ENCODE assay signal across 9 mouse cellular contexts in genomic region chr5:110869242-110869669, GRCm38 (mm10). TPM values are rescaled to one million over a fixed set of nuclear protein-coding genes. Genes with fewer than 3 reads are reported as not detected.
A peak's percentile ranks its signal among the peaks of the same experiment; 100 is the strongest.
DNase-seq lines count a peak whose midpoint lies in the region; ATAC-seq and TF ChIP-seq lines count a peak whose summit lies in the region.
"Had no signal": no experiment of that assay in that cellular context is flagged by ENCODE, and none has a peak within 500 bp of the region (broad histone marks: within the 10 kb centered on the region; RNA-seq: fewer than 3 reads in every experiment).

No protein-coding gene starts in this region.

- H3K27me3 ChIP-seq in heart, embryonic 11.5 days (ENCODE audit: control insufficient read depth, insufficient read depth, low read length) = no peaks in the 10 kb centered on the region
- no peaks in the 10 kb centered on the region for H3K27me3 ChIP-seq in heart, embryonic 10.5 days (ENCODE audit: insufficient read depth, poor library complexity, severe bottlenecking)
- no peaks in the 10 kb centered on the region for H3K27me3 ChIP-seq in heart, embryonic 13.5 days (replicated peaks)
- no peaks in the 10 kb centered on the region for H3K27me3 ChIP-seq in midbrain, embryonic 16.5 days (ENCODE audit: control insufficient read depth, insufficient read depth, low read depth, low read length)
- H3K27me3 ChIP-seq in kidney, embryonic 15.5 days = no peaks in the 10 kb centered on the region
- no peaks in the 10 kb centered on the region for H3K27me3 ChIP-seq in liver, embryonic 12.5 days (replicated peaks)
- H3K27me3 ChIP-seq: CH12.LX had no signal

- peaks cover 3% of the 10 kb centered on the region; the same call in 1 of the 2 replicates for H3K36me3 ChIP-seq in heart, embryonic 11.5 days (ENCODE audit: control insufficient read depth, insufficient read depth, low read length)
- H3K36me3 ChIP-seq in heart, embryonic 10.5 days = peaks cover 54% of the 10 kb centered on the region
- H3K36me3 ChIP-seq in heart, embryonic 13.5 days = peaks cover 54% of the 10 kb centered on the region
- H3K36me3 ChIP-seq in midbrain, embryonic 16.5 days (ENCODE audit: control insufficient read depth, insufficient read depth, low read length) = no peaks in the 10 kb centered on the region
- peaks cover 70% of the 10 kb centered on the region for H3K36me3 ChIP-seq in kidney, embryonic 15.5 days
- H3K36me3 ChIP-seq in liver, embryonic 12.5 days = peaks cover 95% of the 10 kb centered on the region

- H3K4me3 ChIP-seq in heart, embryonic 11.5 days (ENCODE audit: low read depth, low read length) = no peak overlapping the region
- no peak overlapping the region for H3K4me3 ChIP-seq in heart, embryonic 10.5 days
- no peak overlapping the region for H3K4me3 ChIP-seq in heart, embryonic 13.5 days
- H3K4me3 ChIP-seq in midbrain, embryonic 16.5 days (ENCODE audit: low read depth, low read length) = no peak overlapping the region
- no peak overlapping the region for H3K4me3 ChIP-seq in kidney, embryonic 15.5 days (replicated peaks)
- no peak overlapping the region for H3K4me3 ChIP-seq in liver, embryonic 12.5 days

- DNase-seq in heart, embryonic 10.5 days (ENCODE audit: low spot score) = no peak
- DNase-seq in brain, embryonic 14.5 days (ENCODE audit: low read depth) = peak; percentile 77

- H3K4me2 ChIP-seq in heart, embryonic 11.5 days = no peak overlapping the region
- H3K4me2 ChIP-seq in heart, embryonic 13.5 days = no peak overlapping the region
- 0 out of 2 replicates have a peak overlapping the region, but pooled peaks have one; percentile 12 for H3K4me2 ChIP-seq in midbrain, embryonic 16.5 days (ENCODE audit: low read length)
- no peak overlapping the region for H3K4me2 ChIP-seq in kidney, embryonic 15.5 days
- H3K4me2 ChIP-seq in liver, embryonic 12.5 days = no peak overlapping the region

- 59% methylated on average over 8 of the region's 8 CpGs for WGBS in heart, embryonic 11.5 days (ENCODE audit: insufficient replicate concordance)
- 64% methylated on average over 8 of the region's 8 CpGs for WGBS in heart, embryonic 10.5 days
- 54% methylated on average over 8 of the region's 8 CpGs for WGBS in heart, embryonic 13.5 days
- 16% methylated on average over 8 of the region's 8 CpGs for WGBS in midbrain, embryonic 16.5 days
- 69% methylated on average over 8 of the region's 8 CpGs for WGBS in kidney, embryonic 15.5 days
- 75% methylated on average over 8 of the region's 8 CpGs for WGBS in liver, embryonic 12.5 days (ENCODE audit: insufficient replicate concordance)

- TF ChIP-seq POLR2A in brain, embryonic 14.5 days (IDR thresholded peaks at IDR 0.05; ENCODE audit: borderline replicate concordance, extremely low read depth, insufficient read depth, insufficient read length, poor library complexity, severe bottlenecking) = no peak

- peaks cover 5% of the 10 kb centered on the region; the same call in 1 of the 2 replicates for H3K4me1 ChIP-seq in heart, embryonic 11.5 days (ENCODE audit: control insufficient read depth, insufficient read depth, low read length)
- peaks cover 10% of the 10 kb centered on the region for H3K4me1 ChIP-seq in heart, embryonic 10.5 days
- peaks cover 19% of the 10 kb centered on the region for H3K4me1 ChIP-seq in heart, embryonic 13.5 days
- H3K4me1 ChIP-seq in midbrain, embryonic 16.5 days (ENCODE audit: control insufficient read depth, insufficient read depth, low read length) = peaks cover 33% of the 10 kb centered on the region
- H3K4me1 ChIP-seq in kidney, embryonic 15.5 days = 0 out of 2 replicates have a peak, but pooled peaks cover 3% of the 10 kb centered on the region
- H3K4me1 ChIP-seq in liver, embryonic 12.5 days = no peaks in the 10 kb centered on the region

- H3K9ac ChIP-seq in heart, embryonic 11.5 days (ENCODE audit: low read depth, low read length) = no peak overlapping the region
- H3K9ac ChIP-seq in heart, embryonic 13.5 days = no peak overlapping the region
- 0 out of 2 replicates have a peak overlapping the region, but pooled peaks have one; percentile 7 for H3K9ac ChIP-seq in midbrain, embryonic 16.5 days (ENCODE audit: low read depth, low read length)
- H3K9ac ChIP-seq in kidney, embryonic 15.5 days = no peak overlapping the region
- H3K9ac ChIP-seq in liver, embryonic 12.5 days = no peak overlapping the region

- ATAC-seq in heart, embryonic 11.5 days (replicated peaks; ENCODE audit: insufficient number of reproducible peaks, low FRiP score, low TSS enrichment) = no peak
- no peak for ATAC-seq in heart, embryonic 13.5 days (ENCODE audit: extremely low read depth, insufficient number of reproducible peaks, low FRiP score, low TSS enrichment)
- ATAC-seq in midbrain, embryonic 16.5 days = peak; percentile 31; the same call in 1 of the 2 replicates
- ATAC-seq in kidney, embryonic 15.5 days (replicated peaks; ENCODE audit: low FRiP score) = no peak
- no peak for ATAC-seq in liver, embryonic 12.5 days
- ATAC-seq in erythroblast, adult 5-6 weeks (replicated peaks; ENCODE audit: low FRiP score, poor library complexity, severe bottlenecking) = no peak

- no peaks in the 10 kb centered on the region for H3K9me3 ChIP-seq in heart, embryonic 11.5 days (replicated peaks; ENCODE audit: control insufficient read depth, low read length)
- no peaks in the 10 kb centered on the region for H3K9me3 ChIP-seq in heart, embryonic 10.5 days
- no peaks in the 10 kb centered on the region for H3K9me3 ChIP-seq in heart, embryonic 13.5 days
- no peaks in the 10 kb centered on the region for H3K9me3 ChIP-seq in midbrain, embryonic 16.5 days (replicated peaks; ENCODE audit: control insufficient read depth, low read length, poor library complexity, severe bottlenecking)
- H3K9me3 ChIP-seq in kidney, embryonic 15.5 days (replicated peaks) = no peaks in the 10 kb centered on the region
- no peaks in the 10 kb centered on the region for H3K9me3 ChIP-seq in liver, embryonic 12.5 days (replicated peaks)

- no peak for TF ChIP-seq CTCF in brain, embryonic 14.5 days (IDR thresholded peaks at IDR 0.05; ENCODE audit: borderline replicate concordance, extremely low read depth, insufficient read depth, insufficient read length)

- peak overlapping the region; percentile 7; the same call in 1 of the 2 replicates for H3K27ac ChIP-seq in heart, embryonic 11.5 days (ENCODE audit: low read depth, low read length)
- H3K27ac ChIP-seq in heart, embryonic 10.5 days = no peak overlapping the region
- H3K27ac ChIP-seq in heart, embryonic 13.5 days (replicated peaks) = peak overlapping the region; percentile 59
- H3K27ac ChIP-seq in midbrain, embryonic 16.5 days (ENCODE audit: low read length) = peak overlapping the region; percentile 53; the same call in 1 of the 2 replicates
- H3K27ac ChIP-seq in kidney, embryonic 15.5 days = no peak overlapping the region
- H3K27ac ChIP-seq in liver, embryonic 12.5 days = no peak overlapping the region

RNA-seq across cellular contexts. Expression of gene Ttc28, which starts 10.3 kb away (rescaled TPM):
- 8.1 and 9.4 TPM in 2 replicates for polyA plus RNA-seq in heart, embryonic 11.5 days (2014; fragmentation: Nextera tagmentation; extraction: Ambion mirVana)
- polyA plus RNA-seq in heart, embryonic 10.5 days (2016; fragmentation: Nextera tagmentation; extraction: Ambion mirVana) = 7.3 and 10.9 TPM in 2 replicates
- 23.2 and 39.8 TPM in 2 replicates for polyA plus RNA-seq in brain, embryonic 14.5 days (2012; rRNA removed)
- 5.7 and 7.6 TPM in 2 replicates for polyA plus RNA-seq in heart, embryonic 13.5 days (2015; fragmentation: Nextera tagmentation; extraction: Ambion mirVana)
- 16.6 and 17.1 TPM in 2 replicates for polyA plus RNA-seq in midbrain, embryonic 16.5 days (2015; fragmentation: Nextera tagmentation; extraction: Ambion mirVana)
- polyA plus RNA-seq in kidney, embryonic 15.5 days (2015; fragmentation: Nextera tagmentation; extraction: Ambion mirVana) = 13.9 and 14.4 TPM in 2 replicates
- 1.8 and 2.1 TPM in 2 replicates for polyA plus RNA-seq in liver, embryonic 12.5 days (2016; fragmentation: Nextera tagmentation; extraction: Ambion mirVana)
- total RNA-seq in erythroblast, adult 5-6 weeks (2015; ENCODE audit: low replicate concordance) = 0.63 and 2.5 TPM in 2 replicates
- 0.51 and 1.5 TPM in 2 replicates for total RNA-seq in erythroblast, adult 5-6 weeks (2017; ENCODE audit: low replicate concordance)

RNA-seq across cellular contexts. Expression of gene Chek2, which starts 29.5 kb away (rescaled TPM):
- polyA plus RNA-seq in heart, embryonic 11.5 days (2014; fragmentation: Nextera tagmentation; extraction: Ambion mirVana) = 20.9 and 27.1 TPM in 2 replicates
- 28.1 and 28.8 TPM in 2 replicates for polyA plus RNA-seq in heart, embryonic 10.5 days (2016; fragmentation: Nextera tagmentation; extraction: Ambion mirVana)
- 6.3 and 12.2 TPM in 2 replicates for polyA plus RNA-seq in brain, embryonic 14.5 days (2012; rRNA removed)
- polyA plus RNA-seq in heart, embryonic 13.5 days (2015; fragmentation: Nextera tagmentation; extraction: Ambion mirVana) = 18.2 and 19.8 TPM in 2 replicates
- polyA plus RNA-seq in midbrain, embryonic 16.5 days (2015; fragmentation: Nextera tagmentation; extraction: Ambion mirVana) = 4.4 and 4.5 TPM in 2 replicates
- 36.3 and 36.8 TPM in 2 replicates for polyA plus RNA-seq in kidney, embryonic 15.5 days (2015; fragmentation: Nextera tagmentation; extraction: Ambion mirVana)
- 51.2 and 52.7 TPM in 2 replicates for polyA plus RNA-seq in liver, embryonic 12.5 days (2016; fragmentation: Nextera tagmentation; extraction: Ambion mirVana)
- 70.4 and 71.9 TPM in 2 replicates for total RNA-seq in erythroblast, adult 5-6 weeks (2015; ENCODE audit: low replicate concordance)
- total RNA-seq in erythroblast, adult 5-6 weeks (2017; ENCODE audit: low replicate concordance) = 86.9 and 122 TPM in 2 replicates

RNA-seq across cellular contexts. Expression of gene Hscb, which starts 29.7 kb away (rescaled TPM):
- 30.2 and 32.6 TPM in 2 replicates for polyA plus RNA-seq in heart, embryonic 11.5 days (2014; fragmentation: Nextera tagmentation; extraction: Ambion mirVana)
- 22.2 and 27.4 TPM in 2 replicates for polyA plus RNA-seq in heart, embryonic 10.5 days (2016; fragmentation: Nextera tagmentation; extraction: Ambion mirVana)
- polyA plus RNA-seq in brain, embryonic 14.5 days (2012; rRNA removed) = 7.9 and 9.0 TPM in 2 replicates
- 28.3 and 29.7 TPM in 2 replicates for polyA plus RNA-seq in heart, embryonic 13.5 days (2015; fragmentation: Nextera tagmentation; extraction: Ambion mirVana)
- polyA plus RNA-seq in midbrain, embryonic 16.5 days (2015; fragmentation: Nextera tagmentation; extraction: Ambion mirVana) = 7.7 and 8.7 TPM in 2 replicates
- 31.5 and 35.8 TPM in 2 replicates for polyA plus RNA-seq in kidney, embryonic 15.5 days (2015; fragmentation: Nextera tagmentation; extraction: Ambion mirVana)
- polyA plus RNA-seq in liver, embryonic 12.5 days (2016; fragmentation: Nextera tagmentation; extraction: Ambion mirVana) = 47.2 and 52.4 TPM in 2 replicates
- total RNA-seq in erythroblast, adult 5-6 weeks (2015; ENCODE audit: low replicate concordance) = 121 and 159 TPM in 2 replicates
- 133 and 153 TPM in 2 replicates for total RNA-seq in erythroblast, adult 5-6 weeks (2017; ENCODE audit: low replicate concordance)

RNA-seq across cellular contexts. Expression of gene Ulk1, which starts 59.4 kb away (rescaled TPM):
- 17.1 and 18.7 TPM in 2 replicates for polyA plus RNA-seq in heart, embryonic 11.5 days (2014; fragmentation: Nextera tagmentation; extraction: Ambion mirVana)
- 12.8 and 17.0 TPM in 2 replicates for polyA plus RNA-seq in heart, embryonic 10.5 days (2016; fragmentation: Nextera tagmentation; extraction: Ambion mirVana)
- 93.5 and 118 TPM in 2 replicates for polyA plus RNA-seq in brain, embryonic 14.5 days (2012; rRNA removed)
- 10.6 and 11.8 TPM in 2 replicates for polyA plus RNA-seq in heart, embryonic 13.5 days (2015; fragmentation: Nextera tagmentation; extraction: Ambion mirVana)
- polyA plus RNA-seq in midbrain, embryonic 16.5 days (2015; fragmentation: Nextera tagmentation; extraction: Ambion mirVana) = 29.9 and 31.5 TPM in 2 replicates
- 16.2 and 19.3 TPM in 2 replicates for polyA plus RNA-seq in kidney, embryonic 15.5 days (2015; fragmentation: Nextera tagmentation; extraction: Ambion mirVana)
- 10.8 and 11.5 TPM in 2 replicates for polyA plus RNA-seq in liver, embryonic 12.5 days (2016; fragmentation: Nextera tagmentation; extraction: Ambion mirVana)
- 282 and 363 TPM in 2 replicates for total RNA-seq in erythroblast, adult 5-6 weeks (2015; ENCODE audit: low replicate concordance)
- total RNA-seq in erythroblast, adult 5-6 weeks (2017; ENCODE audit: low replicate concordance) = 327 and 394 TPM in 2 replicates

Comparison
In these comparisons a context has a peak if more than half of its experiments do, and no peak if none do; other contexts are left out.
1. H3K27ac ChIP-seq: peak in heart, embryonic 11.5 days (single experiment), heart, embryonic 13.5 days (single experiment) and midbrain, embryonic 16.5 days (single experiment); none in heart, embryonic 10.5 days (single experiment), kidney, embryonic 15.5 days (single experiment) and liver, embryonic 12.5 days (single experiment).